ENCODE assay signal across 21 mouse cellular contexts in the genomic region with DNA sequence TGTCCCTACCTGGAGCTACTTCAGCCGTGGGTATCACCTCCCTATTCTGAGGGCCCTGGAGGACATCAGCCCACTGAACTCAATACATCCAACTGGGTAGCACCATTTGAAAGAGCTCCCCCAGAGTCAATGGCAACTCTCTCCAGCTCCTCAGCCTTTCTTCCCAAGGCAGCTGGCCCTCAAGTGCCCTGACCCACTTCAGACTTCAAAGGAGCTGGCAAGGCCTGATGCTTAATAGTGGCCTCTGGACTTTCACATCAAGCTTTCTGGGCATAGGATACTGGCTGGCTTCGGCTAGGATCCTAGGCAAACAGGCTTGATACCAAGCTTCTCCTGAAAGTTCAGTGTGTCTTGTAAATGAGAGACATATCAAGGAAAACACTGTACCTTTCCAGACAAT. TPM values are rescaled to one million over a fixed set of nuclear protein-coding genes. Genes with fewer than 3 reads are reported as not detected.
DNase-seq lines count a peak whose midpoint lies in the region; ATAC-seq lines count a peak whose summit lies in the region.
"Had no signal": no experiment of that assay in that cellular context is flagged by ENCODE, and none has a peak within 500 bp of the region (broad histone marks: within the 10 kb centered on the region; RNA-seq: fewer than 3 reads in every experiment).

No protein-coding gene starts in this region.

- ATAC-seq in frontal cortex, adult (ENCODE audit: low TSS enrichment), result 0 out of 2 replicates have a peak, but pooled peaks have one; percentile 21
- no peak for ATAC-seq in megakaryocyte, adult 5-6 weeks (ENCODE audit: poor library complexity, severe bottlenecking)
- ATAC-seq: CD4-positive, CD25-positive, alpha-beta regulatory T cell, adult 4 months; forebrain, embryonic 15.5 days; liver, embryonic 12.5 days; Patski had no signal

- no peak for DNase-seq in frontal cortex, postnatal 25 days (ENCODE audit: low spot score in 2 of 2)
- DNase-seq in kidney, postnatal 25 days, result peak; percentile 17 to 46
- DNase-seq in kidney, adult 18-20 months, result no peak
- peak; percentile 29 for DNase-seq in brain, adult 2 months (ENCODE audit: low read depth, low spot score)
- DNase-seq in lung, postnatal 10 days, result peak; percentile 71
- DNase-seq in frontal cortex, postnatal 14 days (ENCODE audit: low spot score in 2 of 2), result no peak
- DNase-seq: adrenal gland, postnatal 14 days; cerebellum, adult 11 months; cerebellum, postnatal 10 days; gastrocnemius, adult 2 months; layer of hippocampus, adult 9-11 months; retina, postnatal 1 day; thymus, postnatal 36 days had no signal

RNA-seq across cellular contexts. Expression of gene Elf5, which starts 23.6 kb away (rescaled TPM):
- total RNA-seq in megakaryocyte, adult 5-6 weeks (2015), result 0.04 TPM in 1 of 2 replicates, not detected in the other
- total RNA-seq in megakaryocyte, adult 5-6 weeks (2017), result not detected in 2 replicates
- total RNA-seq: adrenal gland, postnatal 14 days; gastrocnemius, adult 2 months; granulocyte monocyte progenitor cell, adult 5-6 weeks; heart, postnatal 25 days had no signal

RNA-seq across cellular contexts. Expression of gene Cat, which starts 49.9 kb away (rescaled TPM):
- total RNA-seq in megakaryocyte, adult 5-6 weeks (2015), result 114 and 125 TPM in 2 replicates
- 42.0 and 45.3 TPM in 2 replicates for total RNA-seq in megakaryocyte, adult 5-6 weeks (2017)

Comparison
In these comparisons a context has a peak if more than half of its experiments do, and no peak if none do; other contexts are left out.
1. DNase-seq: peak in kidney, postnatal 25 days (2 of 2), brain, adult 2 months (single experiment) and lung, postnatal 10 days (single experiment); none in frontal cortex, postnatal 25 days (0 of 2), kidney, adult 18-20 months (single experiment) and frontal cortex, postnatal 14 days (0 of 2).